Mouse (Mus musculus): ENCODE measurements at regions not wholly inside any gene's neighbourhood (a gene's known extent, or its start where the extent isn't known, plus 50 kb on each side); places are given as distances from the start of the nearest gene placed in this dataset.

- DNase-seq = no peak
These were observed 349.5 kb downstream of the Slc4a3 start for GRCm38 (mm10) chr1:75895550-75895949.

- peak; percentile 7 for DNase-seq
These were observed 355.1 kb downstream of the Slc4a3 start for GRCm38 (mm10) chr1:75901146-75901545.

- no peak for DNase-seq
These were observed 359.8 kb downstream of the Slc4a3 start for GRCm38 (mm10) chr1:75905699-75906470.

- DNase-seq = no peak
These were observed 369.2 kb downstream of the Slc4a3 start for GRCm38 (mm10) chr1:75915311-75915710.

- no peak for DNase-seq
These were observed 370.1 kb downstream of the Slc4a3 start for GRCm38 (mm10) chr1:75916181-75916580.

GRCm38 (mm10) chr1:75919134-75919533 lies 373.1 kb downstream of the Slc4a3 start:
- no peak for DNase-seq

GRCm38 (mm10) chr1:75925046-75925445 lies 379.0 kb downstream of the Slc4a3 start:
- no peak for DNase-seq

- peak; percentile 97 for DNase-seq
These were observed 379.7 kb downstream of the Slc4a3 start for GRCm38 (mm10) chr1:75925802-75926201.

GRCm38 (mm10) chr1:75931852-75932251 lies 385.8 kb downstream of the Slc4a3 start:
- DNase-seq = no peak

GRCm38 (mm10) chr1:75933831-75934230 lies 387.8 kb downstream of the Slc4a3 start:
- DNase-seq = peak; percentile 25

- no peak for DNase-seq
These were observed 388.7 kb downstream of the Slc4a3 start for GRCm38 (mm10) chr1:75934761-75935160.

- no peak for DNase-seq
These were observed 389.8 kb downstream of the Slc4a3 start for GRCm38 (mm10) chr1:75935866-75936265.

- DNase-seq = peak; percentile 12
These were observed 390.5 kb downstream of the Slc4a3 start for GRCm38 (mm10) chr1:75936596-75936995.

GRCm38 (mm10) chr1:75937331-75937730 lies 391.3 kb downstream of the Slc4a3 start:
- DNase-seq = no peak

GRCm38 (mm10) chr1:75946290-75946839 lies 400.3 kb downstream of the Slc4a3 start:
- DNase-seq = no peak

- DNase-seq = no peak
These were observed 432.3 kb downstream of the Slc4a3 start for GRCm38 (mm10) chr1:75978203-75978986.

- no peak for DNase-seq
These were observed 437.0 kb downstream of the Slc4a3 start for GRCm38 (mm10) chr1:75983057-75983456.

GRCm38 (mm10) chr1:75983487-75983886 lies 437.4 kb downstream of the Slc4a3 start:
- no peak for DNase-seq

GRCm38 (mm10) chr1:75988496-75988895 lies 442.4 kb downstream of the Slc4a3 start:
- DNase-seq = no peak

- DNase-seq = no peak
These were observed 446.0 kb downstream of the Slc4a3 start for GRCm38 (mm10) chr1:75992039-75992438.

- DNase-seq = no peak
These were observed 451.2 kb downstream of the Slc4a3 start for GRCm38 (mm10) chr1:75997222-75997621.

GRCm38 (mm10) chr1:76001124-76001523 lies 455.1 kb downstream of the Slc4a3 start:
- no peak for DNase-seq

- peak; percentile 59 for DNase-seq
These were observed 463.5 kb downstream of the Slc4a3 start for GRCm38 (mm10) chr1:76009601-76010000.

Data from kidney, postnatal 10 days (tissue).